Mouse (Mus musculus) adrenal gland, postnatal 36 days (tissue): Measurements from ENCODE around the gene Qars. TPM values are rescaled to one million over a fixed set of nuclear protein-coding genes. Genes with fewer than 3 reads are reported as not detected.

Source experiments
- DNase-seq, 2 experiments: peaks; one replicate each; pipeline ENCODE4 v3.0.0; 2021; ENCODE audit warnings: mixed read lengths in 1 of 2
- long read RNA-seq, 2 experiments: library from polyadenylated mRNA; stranded (forward); transcript quantifications; one replicate each; pipeline ENCODE4 v2.0.0; 2021; ENCODE audit warnings: borderline sequencing depth in 2 of 2
- total RNA-seq, 2 experiments: library from RNA; stranded (reverse); gene quantifications; 2 replicates each; pipeline ENCODE4 v1.2.3; 2021

The Qars gene
- total RNA-seq: 100 to 1,000 TPM; 191 to 194 TPM
- long read RNA-seq, experiment 1, transcript Qars-201 (24 exons, 2,800 nt): major isoform, 104 of 132 reads
- long read RNA-seq, experiment 1, partial matches to known transcripts: 12 of 132 reads
- long read RNA-seq, experiment 1, other reads (novel, unspliced or antisense): 16 of 132 reads
- long read RNA-seq, experiment 2, transcript Qars-201 (24 exons, 2,800 nt): major isoform, 34 of 48 reads
- long read RNA-seq, experiment 2, partial matches to known transcripts: 6 of 48 reads
- long read RNA-seq, experiment 2, other reads (novel, unspliced or antisense): 7 of 48 reads

GRCm38 (mm10) chr9:108507619-108508434 lies at the start of gene Qars:
Gene Qars, plus strand, starts transcription at chr9:108507706.
- peak; percentile 94 to 95 for DNase-seq

- DNase-seq: no peak
Measured at GRCm38 (mm10) chr9:108459939-108460318, 47.6 kb upstream of the Qars start.

GRCm38 (mm10) chr9:108460319-108461178 lies 47.0 kb upstream of the Qars start, which contains the start of gene Ccdc71:
Gene Ccdc71, plus strand, starts transcription at chr9:108460527.
- DNase-seq: peak; percentile 86 to 93

- DNase-seq: no peak
Measured at GRCm38 (mm10) chr9:108461181-108461631, 46.3 kb upstream of the Qars start, which contains the start of gene Klhdc8b. Gene Klhdc8b, minus strand, starts transcription at chr9:108461581.

GRCm38 (mm10) chr9:108461675-108462074 lies 45.8 kb upstream of the Qars start:
- DNase-seq: no peak

GRCm38 (mm10) chr9:108462192-108462591 lies 45.3 kb upstream of the Qars start:
- no peak for DNase-seq

- peak; percentile 55 to 80 for DNase-seq
Measured at GRCm38 (mm10) chr9:108463713-108464112, 43.8 kb upstream of the Qars start.

- no peak for DNase-seq
Measured at GRCm38 (mm10) chr9:108466219-108466618, 41.3 kb upstream of the Qars start.

- DNase-seq: no peak
Measured at GRCm38 (mm10) chr9:108469430-108469829, 38.1 kb upstream of the Qars start.

- DNase-seq: no peak
Measured at GRCm38 (mm10) chr9:108469845-108470244, 37.7 kb upstream of the Qars start.

GRCm38 (mm10) chr9:108474528-108474927 lies 33.0 kb upstream of the Qars start:
- no peak for DNase-seq

- DNase-seq: peak; percentile 84 to 88
Measured at GRCm38 (mm10) chr9:108478638-108479156, 28.8 kb upstream of the Qars start.

- no peak for DNase-seq
Measured at GRCm38 (mm10) chr9:108479241-108479640, 28.3 kb upstream of the Qars start.

GRCm38 (mm10) chr9:108479721-108480351 lies 27.7 kb upstream of the Qars start, which contains the start of gene Lamb2:
Gene Lamb2, plus strand, starts transcription at chr9:108479736.
- peak; percentile 36 to 50 for DNase-seq

- no peak for DNase-seq
Measured at GRCm38 (mm10) chr9:108480813-108481519, 26.5 kb upstream of the Qars start.

- no peak for DNase-seq
Measured at GRCm38 (mm10) chr9:108481520-108482210, 25.8 kb upstream of the Qars start.

- no peak for DNase-seq
Measured at GRCm38 (mm10) chr9:108483051-108483790, 24.3 kb upstream of the Qars start.

- DNase-seq: no peak
Measured at GRCm38 (mm10) chr9:108484021-108484420, 23.5 kb upstream of the Qars start.

- DNase-seq: no peak
Measured at GRCm38 (mm10) chr9:108485301-108485875, 22.1 kb upstream of the Qars start.
